Mouse (Mus musculus): ENCODE results near the gene Fcgrt. TPM values are rescaled to one million over a fixed set of nuclear protein-coding genes. Genes with fewer than 3 reads are reported as not detected.
"Not testable (repeated sequence)": the region's sequence is repeated elsewhere in the genome, so short reads cannot be mapped to it uniquely, and the experiment has no call there.

The Fcgrt gene
- polyA plus RNA-seq, 1 experiment, result 37.0 TPM

- Histone ChIP-seq H3K4me3 (ENCODE audit: insufficient read depth, low read length) (peak overlapping the region; percentile 26; the same call in 1 of the 2 replicates), H3K4me1 (ENCODE audit: control insufficient read depth, insufficient read depth, low read length) (no peaks in the 10 kb centered on the region), H3K27ac (ENCODE audit: insufficient read depth, low read length) (no peak overlapping the region)
- TF ChIP-seq POLR2A (IDR thresholded peaks at IDR 0.05; ENCODE audit: extremely low read depth, insufficient read depth, low read length), result no peak
- TF ChIP-seq CTCF (IDR thresholded peaks at IDR 0.05; ENCODE audit: extremely low read depth, insufficient read depth, low read length), result no peak
Observed at GRCm38 (mm10) chr7:45102441-45102840, 1.2 kb downstream of the Fcgrt start.

GRCm38 (mm10) chr7:45100046-45100445, 3.6 kb downstream of the Fcgrt start:
- Histone ChIP-seq H3K4me1 (ENCODE audit: control insufficient read depth, insufficient read depth, low read length) (no peaks in the 10 kb centered on the region), H3K4me3 (ENCODE audit: insufficient read depth, low read length) (no peak overlapping the region), H3K27ac (ENCODE audit: insufficient read depth, low read length) (no peak overlapping the region)
- TF ChIP-seq CTCF (IDR thresholded peaks at IDR 0.05; ENCODE audit: extremely low read depth, insufficient read depth, low read length), result no peak
- TF ChIP-seq POLR2A (IDR thresholded peaks at IDR 0.05; ENCODE audit: extremely low read depth, insufficient read depth, low read length), result no peak

- no peak overlapping the region for H3K27ac ChIP-seq (ENCODE audit: insufficient read depth, low read length)
- H3K4me3 ChIP-seq (ENCODE audit: insufficient read depth, low read length), result no peak overlapping the region
- TF ChIP-seq CTCF (IDR thresholded peaks at IDR 0.05; ENCODE audit: extremely low read depth, insufficient read depth, low read length) (no peak), POLR2A (IDR thresholded peaks at IDR 0.05; ENCODE audit: extremely low read depth, insufficient read depth, low read length) (no peak)
- no peaks in the 10 kb centered on the region for H3K4me1 ChIP-seq (ENCODE audit: control insufficient read depth, insufficient read depth, low read length)
Observed at GRCm38 (mm10) chr7:45098541-45099240, 5.0 kb downstream of the Fcgrt start.

- Histone ChIP-seq H3K4me3 (ENCODE audit: insufficient read depth, low read length) (no peak overlapping the region), H3K27ac (ENCODE audit: insufficient read depth, low read length) (no peak overlapping the region), H3K4me1 (ENCODE audit: control insufficient read depth, insufficient read depth, low read length) (no peaks in the 10 kb centered on the region)
- TF ChIP-seq POLR2A (IDR thresholded peaks at IDR 0.05; ENCODE audit: extremely low read depth, insufficient read depth, low read length) (no peak), CTCF (IDR thresholded peaks at IDR 0.05; ENCODE audit: extremely low read depth, insufficient read depth, low read length) (no peak)
Observed at GRCm38 (mm10) chr7:45097479-45097878, 6.2 kb downstream of the Fcgrt start.

GRCm38 (mm10) chr7:45095965-45096364, 7.7 kb downstream of the Fcgrt start:
- not testable (repeated sequence) for H3K27ac ChIP-seq (ENCODE audit: insufficient read depth, low read length); H3K4me1 ChIP-seq (ENCODE audit: control insufficient read depth, insufficient read depth, low read length); H3K4me3 ChIP-seq (ENCODE audit: insufficient read depth, low read length)

GRCm38 (mm10) chr7:45095367-45095766, 8.3 kb downstream of the Fcgrt start:
- Histone ChIP-seq H3K4me1 (ENCODE audit: control insufficient read depth, insufficient read depth, low read length) (no peaks in the 10 kb centered on the region; the same call in 1 of the 2 replicates), H3K27ac (ENCODE audit: insufficient read depth, low read length) (no peak overlapping the region), H3K4me3 (ENCODE audit: insufficient read depth, low read length) (no peak overlapping the region)
- TF ChIP-seq POLR2A (IDR thresholded peaks at IDR 0.05; ENCODE audit: extremely low read depth, insufficient read depth, low read length) (no peak), CTCF (IDR thresholded peaks at IDR 0.05; ENCODE audit: extremely low read depth, insufficient read depth, low read length) (no peak)

- Histone ChIP-seq H3K4me1 (ENCODE audit: control insufficient read depth, insufficient read depth, low read length) (no peaks in the 10 kb centered on the region; the same call in 1 of the 2 replicates), H3K27ac (ENCODE audit: insufficient read depth, low read length) (no peak overlapping the region), H3K4me3 (ENCODE audit: insufficient read depth, low read length) (no peak overlapping the region)
- no peak for TF ChIP-seq CTCF (IDR thresholded peaks at IDR 0.05; ENCODE audit: extremely low read depth, insufficient read depth, low read length)
- no peak for TF ChIP-seq POLR2A (IDR thresholded peaks at IDR 0.05; ENCODE audit: extremely low read depth, insufficient read depth, low read length)
Observed at GRCm38 (mm10) chr7:45094121-45094520, 9.5 kb downstream of the Fcgrt start.

- H3K4me3 ChIP-seq (ENCODE audit: insufficient read depth, low read length), result no peak overlapping the region
- H3K4me1 ChIP-seq (ENCODE audit: control insufficient read depth, insufficient read depth, low read length), result no peaks in the 10 kb centered on the region; the same call in 1 of the 2 replicates
- H3K27ac ChIP-seq (ENCODE audit: insufficient read depth, low read length), result no peak overlapping the region
- TF ChIP-seq CTCF (IDR thresholded peaks at IDR 0.05; ENCODE audit: extremely low read depth, insufficient read depth, low read length), result no peak
- TF ChIP-seq POLR2A (IDR thresholded peaks at IDR 0.05; ENCODE audit: extremely low read depth, insufficient read depth, low read length), result no peak
Observed at GRCm38 (mm10) chr7:45093516-45093905, 10.1 kb downstream of the Fcgrt start.

GRCm38 (mm10) chr7:45092828-45093515, 10.7 kb downstream of the Fcgrt start:
- no peak overlapping the region for H3K4me3 ChIP-seq (ENCODE audit: insufficient read depth, low read length)
- H3K4me1 ChIP-seq (ENCODE audit: control insufficient read depth, insufficient read depth, low read length), result no peaks in the 10 kb centered on the region; the same call in 1 of the 2 replicates
- H3K27ac ChIP-seq (ENCODE audit: insufficient read depth, low read length), result no peak overlapping the region
- TF ChIP-seq POLR2A (IDR thresholded peaks at IDR 0.05; ENCODE audit: extremely low read depth, insufficient read depth, low read length), result no peak
- no peak for TF ChIP-seq CTCF (IDR thresholded peaks at IDR 0.05; ENCODE audit: extremely low read depth, insufficient read depth, low read length)

- Histone ChIP-seq H3K4me3 (ENCODE audit: insufficient read depth, low read length) (peak within 1 kb of the TSS; percentile 8; the same call in 1 of the 2 replicates), H3K27ac (ENCODE audit: insufficient read depth, low read length) (no peak within 1 kb of the TSS), H3K4me1 (ENCODE audit: control insufficient read depth, insufficient read depth, low read length) (no peaks in the 10 kb centered on the region; the same call in 1 of the 2 replicates)
- TF ChIP-seq CTCF (IDR thresholded peaks at IDR 0.05; ENCODE audit: extremely low read depth, insufficient read depth, low read length) (no peak), POLR2A (IDR thresholded peaks at IDR 0.05; ENCODE audit: extremely low read depth, insufficient read depth, low read length) (no peak)
Observed at GRCm38 (mm10) chr7:45092048-45092447, 11.6 kb downstream of the Fcgrt start, which contains the start of gene Rcn3. Gene Rcn3 (minus strand): TSS chr7:45092221.
